Mouse (Mus musculus) liver, adult 2 months (tissue): ENCODE measurements around the gene Cep41.

Experiments
- CTCF ChIP-seq: fragments of 200-500 bp; IDR thresholded peaks from 2 replicates; pipeline ENCODE4 v1.5.1; 2011; ENCODE audit warnings: low read depth, low read length, control low read depth
- POLR2A ChIP-seq: fragments of 200-500 bp; IDR thresholded peaks from 2 replicates; pipeline ENCODE4 v1.6.1; 2011; ENCODE audit warnings: low read length, control low read depth; ENCODE audit not compliant: insufficient read depth; ENCODE audit errors: extremely low read depth

DNA sequence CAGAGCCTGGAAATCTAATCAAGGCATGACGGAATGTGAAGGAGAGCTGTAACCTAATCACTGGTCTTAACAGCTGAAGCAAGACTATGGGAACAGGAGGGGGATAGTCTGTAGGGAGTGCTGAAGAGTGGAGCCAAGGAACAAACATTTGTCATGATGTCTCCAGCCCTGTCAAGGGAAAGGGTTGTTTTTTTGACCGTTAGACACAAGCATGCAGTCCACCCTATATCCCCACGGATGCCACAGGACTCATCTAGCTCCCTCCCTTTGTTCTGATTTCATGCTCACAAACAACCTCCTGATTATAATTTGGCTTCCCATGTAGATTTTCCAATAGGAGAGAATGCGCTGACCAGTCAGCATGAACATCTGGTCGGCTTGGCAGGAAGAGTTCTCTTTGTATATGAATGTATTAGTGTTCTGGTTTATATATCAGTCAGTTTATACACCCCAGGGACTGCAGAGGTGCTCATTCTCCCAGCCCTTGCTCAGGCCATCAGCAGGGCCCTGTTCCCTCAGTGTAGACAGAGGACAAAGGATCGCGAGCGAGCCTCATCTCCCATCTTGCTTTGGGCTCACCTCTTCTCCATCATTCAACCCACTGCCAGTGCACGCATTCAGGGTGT lies 10.5 kb upstream of the Cep41 start:
- TF ChIP-seq CTCF (no peak), POLR2A (no peak)
